Mouse (Mus musculus): ENCODE data around the gene Otub2.

The Otub2 gene

DNA sequence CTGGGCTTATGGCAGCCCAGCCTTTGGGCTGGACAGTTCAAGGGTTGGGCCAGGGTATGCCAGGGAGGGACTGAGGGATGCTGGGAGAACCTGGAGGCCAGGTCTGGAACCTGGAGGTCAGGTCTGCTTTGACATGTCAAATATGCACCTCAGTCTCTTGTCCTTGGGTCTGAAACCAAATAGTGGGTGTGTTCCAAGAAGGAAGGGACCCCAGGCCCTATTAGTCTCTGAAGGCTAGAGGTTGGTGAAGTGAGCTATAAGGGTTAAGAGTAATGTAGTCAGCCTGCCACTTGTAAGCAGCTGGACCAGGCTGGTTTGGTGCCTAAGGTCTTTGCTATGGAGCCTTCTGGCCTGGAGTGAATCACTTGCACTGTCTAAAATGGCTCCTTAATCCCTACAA, 46.4 kb downstream of the Otub2 start:
- CTCF ChIA-PET, result interaction anchor here (1.2 kb wide), 1 partner anchor 9 kb away, joined by 6 read pairs; the partner anchor contains the start of gene Ifi27l2a

DNA sequence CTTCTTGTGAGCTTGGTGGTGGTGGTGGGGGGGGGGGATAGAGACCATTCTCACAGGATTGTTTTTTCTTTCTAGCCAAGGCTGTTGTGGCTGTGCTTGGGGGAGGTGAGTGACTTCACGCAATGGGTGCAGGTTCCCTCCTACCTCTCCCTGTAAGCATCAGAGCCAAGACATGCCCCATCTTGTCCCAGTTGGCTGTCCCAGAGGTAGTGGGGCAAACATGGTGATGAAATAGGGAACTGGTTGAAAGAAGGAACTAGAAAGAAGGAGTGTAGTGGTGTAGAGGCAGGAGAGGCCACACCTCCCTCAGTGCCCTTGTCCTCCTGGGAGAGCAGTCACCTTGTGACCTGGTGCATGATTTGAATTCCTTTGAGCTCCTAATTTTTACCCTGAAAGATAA, 49.1 kb downstream of the Otub2 start:
- CTCF ChIA-PET, result interaction anchor here (0.7 kb wide), 1 partner anchor 18 kb away, joined by 3 read pairs; no protein-coding TSS in a partner anchor

DNA sequence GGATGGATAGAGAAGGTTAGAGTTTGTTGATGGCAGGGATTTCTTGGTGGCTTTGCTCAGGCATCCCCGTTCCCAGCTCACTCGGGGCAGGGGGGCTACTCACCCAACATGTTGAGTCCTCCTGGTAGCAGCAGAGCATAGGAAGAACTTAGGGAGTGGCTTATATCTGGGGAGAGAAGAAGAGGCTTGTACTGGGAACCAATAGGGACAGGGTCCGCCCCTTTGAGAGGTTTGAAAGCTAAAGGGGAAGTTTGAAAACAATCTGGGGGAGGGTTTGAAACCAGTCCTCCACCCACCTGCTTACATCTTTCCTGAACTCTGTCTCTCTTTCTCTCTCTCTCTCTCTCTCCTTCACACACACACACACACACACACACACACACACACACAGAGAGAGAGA, 55.0 kb downstream of the Otub2 start, which contains the start of gene Ifi27l2a:
Gene Ifi27l2a, minus strand, starts transcription at position 157 of the 400 bp plus-strand sequence.
- CTCF ChIA-PET, result interaction anchor here (1.0 to 2.2 kb wide), 2 partner anchors 9 to 125 kb away, joined by 3 to 6 read pairs; partner anchors contain the start of gene Ifi27

DNA sequence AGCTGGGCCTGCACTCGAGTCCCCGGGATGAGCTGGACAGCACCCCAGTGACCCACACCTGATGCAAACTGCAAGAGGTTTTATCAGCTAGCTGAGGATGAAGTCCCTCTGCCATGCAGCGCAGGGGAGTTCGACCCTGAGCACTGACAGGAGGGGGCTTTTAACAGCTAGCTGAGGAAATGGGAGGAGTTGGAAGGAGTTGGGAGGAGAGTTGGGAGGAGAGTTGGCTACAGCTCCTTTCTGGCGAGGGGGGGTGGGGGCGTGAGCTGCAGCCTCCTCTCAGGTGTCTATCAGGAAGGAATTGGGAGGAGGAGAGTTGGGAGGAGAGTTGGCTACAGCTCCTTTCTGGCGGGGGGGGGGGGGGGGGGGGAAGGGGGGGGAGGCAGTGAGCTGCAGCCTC, 55.8 kb downstream of the Otub2 start:
- CTCF ChIA-PET, result interaction anchor here (1.0 to 2.2 kb wide), 2 partner anchors 10 to 125 kb away, joined by 3 to 6 read pairs; partner anchors contain the start of gene Ifi27

DNA sequence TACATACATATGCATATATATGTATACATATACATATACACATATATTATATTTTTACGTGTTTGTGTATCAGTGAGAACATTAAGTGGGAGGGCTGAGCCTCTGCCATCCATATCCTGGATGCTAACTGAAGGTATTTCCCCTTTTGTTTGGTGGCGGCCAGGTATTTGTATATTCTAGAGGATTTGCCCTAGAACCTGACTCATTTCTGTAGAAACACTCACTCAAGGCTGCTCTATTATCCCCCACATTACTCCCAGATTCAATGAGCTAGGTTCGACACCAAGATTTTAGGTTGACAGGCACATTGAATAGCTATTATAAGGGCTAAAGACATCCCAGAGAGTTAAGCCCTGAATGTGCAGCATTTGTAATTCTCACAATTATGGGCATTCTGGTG, 56.6 kb downstream of the Otub2 start:
- CTCF ChIA-PET, result interaction anchor here (0.7 to 2.2 kb wide), 2 partner anchors 11 to 123 kb away, joined by 6 read pairs; partner anchors contain the start of gene Ifi27

DNA sequence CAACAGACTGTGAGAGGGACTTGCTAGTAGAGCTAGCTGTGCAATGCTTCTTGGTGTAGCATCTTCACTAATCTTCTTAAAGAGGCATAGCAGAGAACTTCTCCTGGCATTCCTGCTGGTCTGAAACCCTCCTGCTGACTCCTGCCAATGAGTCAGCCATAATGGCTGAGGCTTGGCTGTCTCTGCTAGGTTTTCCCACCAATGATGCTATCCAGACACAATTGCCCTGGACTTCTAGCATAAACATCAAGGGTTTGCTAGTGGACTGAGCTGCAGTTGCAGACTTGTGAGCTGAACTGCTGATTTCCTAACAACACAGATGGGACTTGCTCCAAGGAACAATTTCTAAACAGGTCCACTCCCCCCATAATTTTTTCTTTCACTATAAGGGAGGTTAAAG, 64.9 kb downstream of the Otub2 start:
- CTCF ChIA-PET, result no interaction called here
